ENCODE assay signal across 17 mouse cellular contexts in genomic region chr14:118194219-118194914, GRCm38 (mm10). TPM values are rescaled to one million over a fixed set of nuclear protein-coding genes. Genes with fewer than 3 reads are reported as not detected.
DNase-seq lines count a peak whose midpoint lies in the region; ATAC-seq and TF ChIP-seq lines count a peak whose summit lies in the region.
"Had no signal": no experiment of that assay in that cellular context is flagged by ENCODE, and none has a peak within 500 bp of the region (broad histone marks: within the 10 kb centered on the region; RNA-seq: fewer than 3 reads in every experiment).

No protein-coding gene starts in this region.

- H3K4me3 ChIP-seq in hindbrain, embryonic 16.5 days (ENCODE audit: low read length): no peak overlapping the region
- no peak overlapping the region for H3K4me3 ChIP-seq in hindbrain, embryonic 10.5 days
- H3K4me3 ChIP-seq in liver, embryonic 12.5 days: no peak overlapping the region
- H3K4me3 ChIP-seq in midbrain, embryonic 12.5 days: no peak overlapping the region
- H3K4me3 ChIP-seq: limb, embryonic 12.5 days had no signal

- no peak for ATAC-seq in hindbrain, embryonic 16.5 days
- peak; percentile 60; the same call in 1 of the 2 replicates for ATAC-seq in liver, embryonic 12.5 days
- peak; percentile 55; the same call in 1 of the 2 replicates for ATAC-seq in midbrain, embryonic 12.5 days (ENCODE audit: low FRiP score, low read depth)

- no peaks in the 10 kb centered on the region for H3K36me3 ChIP-seq in hindbrain, embryonic 16.5 days (ENCODE audit: control insufficient read depth, insufficient read depth, low read length)
- H3K36me3 ChIP-seq in hindbrain, embryonic 10.5 days: no peaks in the 10 kb centered on the region
- no peaks in the 10 kb centered on the region for H3K36me3 ChIP-seq in liver, embryonic 12.5 days
- H3K36me3 ChIP-seq in midbrain, embryonic 12.5 days: no peaks in the 10 kb centered on the region
- H3K36me3 ChIP-seq: limb, embryonic 12.5 days had no signal

- WGBS in hindbrain, embryonic 16.5 days: 50% methylated on average over 13 of the region's 13 CpGs
- WGBS in hindbrain, embryonic 10.5 days: 67% methylated on average over 13 of the region's 13 CpGs
- WGBS in liver, embryonic 12.5 days (ENCODE audit: insufficient replicate concordance): 34% methylated on average over 13 of the region's 13 CpGs
- 30% methylated on average over 13 of the region's 13 CpGs for WGBS in midbrain, embryonic 12.5 days

- H3K9ac ChIP-seq in hindbrain, embryonic 16.5 days (ENCODE audit: low read depth, low read length): no peak overlapping the region
- H3K9ac ChIP-seq in liver, embryonic 12.5 days: no peak overlapping the region
- no peak overlapping the region for H3K9ac ChIP-seq in midbrain, embryonic 12.5 days (replicated peaks)
- H3K9ac ChIP-seq: limb, embryonic 12.5 days had no signal

- H3K9me3 ChIP-seq in hindbrain, embryonic 16.5 days (ENCODE audit: control insufficient read depth, low read length): no peaks in the 10 kb centered on the region
- no peaks in the 10 kb centered on the region for H3K9me3 ChIP-seq in hindbrain, embryonic 10.5 days
- H3K9me3 ChIP-seq in liver, embryonic 12.5 days (replicated peaks): no peaks in the 10 kb centered on the region
- H3K9me3 ChIP-seq in midbrain, embryonic 12.5 days: no peaks in the 10 kb centered on the region
- H3K9me3 ChIP-seq: limb, embryonic 12.5 days had no signal

- no peak for DNase-seq in hindbrain, embryonic 10.5 days (ENCODE audit: low spot score)
- peak; percentile 82 for DNase-seq in brain, embryonic 14.5 days (ENCODE audit: low read depth)
- no peak for DNase-seq in gastrocnemius, adult 8-10 months (ENCODE audit: low spot score in 2 of 2)
- no peak for DNase-seq in urinary bladder, adult 2 months (ENCODE audit: low spot score)
- DNase-seq in left cerebral cortex, postnatal 36 days (ENCODE audit: low spot score in 2 of 2): no peak
- DNase-seq: adrenal gland, postnatal 36 days; heart, adult 18-20 months; kidney, adult 11 months; kidney, postnatal 14 days; lung, postnatal 36 days; right cerebral cortex, postnatal 14 days; thymus, postnatal 14 days had no signal

- H3K4me1 ChIP-seq in hindbrain, embryonic 16.5 days (ENCODE audit: control insufficient read depth, insufficient read depth, low read depth, low read length): peaks cover 4% of the 10 kb centered on the region; the same call in 1 of the 2 replicates
- peaks cover 16% of the 10 kb centered on the region; the same call in 1 of the 2 replicates for H3K4me1 ChIP-seq in hindbrain, embryonic 10.5 days (replicated peaks)
- peaks cover 16% of the 10 kb centered on the region for H3K4me1 ChIP-seq in liver, embryonic 12.5 days
- peaks cover 20% of the 10 kb centered on the region for H3K4me1 ChIP-seq in midbrain, embryonic 12.5 days
- H3K4me1 ChIP-seq: limb, embryonic 12.5 days had no signal

- TF ChIP-seq POLR2A in brain, embryonic 14.5 days (IDR thresholded peaks at IDR 0.05; ENCODE audit: borderline replicate concordance, extremely low read depth, insufficient read depth, insufficient read length, poor library complexity, severe bottlenecking): no peak

- intact Hi-C loops in left cerebral cortex, postnatal 36 days (cut with DNase I): no loop called here

- no peak for TF ChIP-seq CTCF in brain, embryonic 14.5 days (IDR thresholded peaks at IDR 0.05; ENCODE audit: borderline replicate concordance, extremely low read depth, insufficient read depth, insufficient read length)

- H3K4me2 ChIP-seq in hindbrain, embryonic 16.5 days (ENCODE audit: low read length): peak overlapping the region; percentile 22
- H3K4me2 ChIP-seq in liver, embryonic 12.5 days: peak overlapping the region; percentile 38
- H3K4me2 ChIP-seq in midbrain, embryonic 12.5 days (replicated peaks): peak overlapping the region; percentile 37
- H3K4me2 ChIP-seq: limb, embryonic 12.5 days had no signal

- no peaks in the 10 kb centered on the region; the same call in 1 of the 2 replicates for H3K27me3 ChIP-seq in hindbrain, embryonic 16.5 days (replicated peaks; ENCODE audit: control insufficient read depth, insufficient read depth, low read length)
- H3K27me3 ChIP-seq in hindbrain, embryonic 10.5 days (ENCODE audit: insufficient read depth, poor library complexity, severe bottlenecking): peaks cover 35% of the 10 kb centered on the region
- H3K27me3 ChIP-seq in liver, embryonic 12.5 days (replicated peaks): peaks cover 9% of the 10 kb centered on the region; the same call in 1 of the 2 replicates
- H3K27me3 ChIP-seq in midbrain, embryonic 12.5 days: peaks cover 28% of the 10 kb centered on the region

- H3K27ac ChIP-seq in hindbrain, embryonic 16.5 days (ENCODE audit: low read depth, low read length): no peak overlapping the region
- no peak overlapping the region for H3K27ac ChIP-seq in hindbrain, embryonic 10.5 days
- no peak overlapping the region for H3K27ac ChIP-seq in liver, embryonic 12.5 days
- peak overlapping the region; percentile 20; the same call in 1 of the 2 replicates for H3K27ac ChIP-seq in midbrain, embryonic 12.5 days (replicated peaks)
- H3K27ac ChIP-seq: limb, embryonic 12.5 days had no signal

RNA-seq across cellular contexts. Expression of gene Sox21, which starts 42.5 kb away (rescaled TPM):
- 2.2 and 3.6 TPM in 2 replicates for polyA plus RNA-seq in hindbrain, embryonic 16.5 days (2015; fragmentation: Nextera tagmentation; extraction: Ambion mirVana)
- 7.6 and 9.3 TPM in 2 replicates for polyA plus RNA-seq in hindbrain, embryonic 10.5 days (2016; fragmentation: Nextera tagmentation; extraction: Ambion mirVana)
- 28.5 and 31.1 TPM in 2 replicates for polyA plus RNA-seq in brain, embryonic 14.5 days (2012; rRNA removed)
- 0.02 TPM in 1 of 2 replicates, not detected in the other for polyA plus RNA-seq in liver, embryonic 12.5 days (2016; fragmentation: Nextera tagmentation; extraction: Ambion mirVana)
- polyA plus RNA-seq in midbrain, embryonic 12.5 days (2016; fragmentation: Nextera tagmentation; extraction: Ambion mirVana): 34.8 and 35.5 TPM in 2 replicates
- not detected for total RNA-seq in gastrocnemius, adult 8-10 months (2022)
- 0.06 and 0.07 TPM in 2 replicates for polyA plus RNA-seq in urinary bladder, adult 2 months (2012; rRNA removed)
- 10 to 100 TPM in 1 of 2 experiments, 1 to 10 TPM in 1; 7.9 to 11.2 TPM for total RNA-seq in left cerebral cortex, postnatal 36 days (2021)
- polyA plus RNA-seq: heart, postnatal 0 days had no signal

RNA-seq across cellular contexts. Expression of gene Gpr180, which starts 57.4 kb away (rescaled TPM):
- polyA plus RNA-seq in hindbrain, embryonic 16.5 days (2015; fragmentation: Nextera tagmentation; extraction: Ambion mirVana): 49.4 and 49.8 TPM in 2 replicates
- polyA plus RNA-seq in hindbrain, embryonic 10.5 days (2016; fragmentation: Nextera tagmentation; extraction: Ambion mirVana): 37.2 and 39.8 TPM in 2 replicates
- polyA plus RNA-seq in brain, embryonic 14.5 days (2012; rRNA removed): 26.5 and 26.6 TPM in 2 replicates
- 18.0 and 19.2 TPM in 2 replicates for polyA plus RNA-seq in liver, embryonic 12.5 days (2016; fragmentation: Nextera tagmentation; extraction: Ambion mirVana)
- 32.8 and 35.9 TPM in 2 replicates for polyA plus RNA-seq in midbrain, embryonic 12.5 days (2016; fragmentation: Nextera tagmentation; extraction: Ambion mirVana)
- 10 to 100 TPM; 38.8 to 41.3 (median 40.8) TPM for total RNA-seq in gastrocnemius, adult 8-10 months (2022)
- polyA plus RNA-seq in urinary bladder, adult 2 months (2012; rRNA removed): 30.0 and 38.9 TPM in 2 replicates
- total RNA-seq in left cerebral cortex, postnatal 36 days (2021): 10 to 100 TPM; 33.0 to 34.0 TPM
